Comparison of ENCODE assay signal across 11 mouse cellular contexts in genomic region chr6:143143321-143143720, GRCm38 (mm10). TPM values are rescaled to one million over a fixed set of nuclear protein-coding genes. Genes with fewer than 3 reads are reported as not detected.
DNase-seq lines count a peak whose midpoint lies in the region; ATAC-seq lines count a peak whose summit lies in the region.
"Had no signal": no experiment of that assay in that cellular context is flagged by ENCODE, and none has a peak within 500 bp of the region (broad histone marks: within the 10 kb centered on the region; RNA-seq: fewer than 3 reads in every experiment).

No protein-coding gene starts in this region.

- no peaks in the 10 kb centered on the region for H3K4me1 ChIP-seq in lung, embryonic 16.5 days (replicated peaks; ENCODE audit: control insufficient read depth, insufficient read depth, low read length)
- peaks cover 4% of the 10 kb centered on the region; the same call in 1 of the 2 replicates for H3K4me1 ChIP-seq in limb, embryonic 12.5 days (replicated peaks)
- H3K4me1 ChIP-seq in stomach, embryonic 16.5 days (ENCODE audit: control insufficient read depth, insufficient read depth, low read length), result 0 out of 2 replicates have a peak, but pooled peaks cover 5% of the 10 kb centered on the region

- no peaks in the 10 kb centered on the region for H3K27me3 ChIP-seq in lung, embryonic 16.5 days (ENCODE audit: control insufficient read depth, insufficient read depth, low read depth, low read length)
- no peaks in the 10 kb centered on the region for H3K27me3 ChIP-seq in limb, embryonic 12.5 days
- no peaks in the 10 kb centered on the region for H3K27me3 ChIP-seq in stomach, embryonic 16.5 days (ENCODE audit: control insufficient read depth, insufficient read depth, low read length)

- ATAC-seq in lung, embryonic 16.5 days (ENCODE audit: low read depth), result no peak
- no peak for ATAC-seq in limb, embryonic 12.5 days (ENCODE audit: insufficient number of reproducible peaks, insufficient read depth, low FRiP score, low TSS enrichment, low read depth)
- ATAC-seq in stomach, embryonic 16.5 days (ENCODE audit: insufficient read depth, low FRiP score), result no peak
- ATAC-seq in granulocyte monocyte progenitor cell, adult 5-6 weeks (replicated peaks; ENCODE audit: poor library complexity, severe bottlenecking), result no peak
- no peak for ATAC-seq in megakaryocyte progenitor cell, adult 5-6 weeks (replicated peaks; ENCODE audit: poor library complexity)
- ATAC-seq: inflammation-experienced regulatory T-cells, adult 6 months had no signal

- no peak overlapping the region for H3K9ac ChIP-seq in lung, embryonic 16.5 days (ENCODE audit: low read length)
- peak overlapping the region; percentile 42; the same call in 1 of the 2 replicates for H3K9ac ChIP-seq in limb, embryonic 12.5 days (replicated peaks)
- H3K9ac ChIP-seq in stomach, embryonic 16.5 days (ENCODE audit: low read length), result no peak overlapping the region

- 75% methylated on average over 9 of the region's 9 CpGs for WGBS in lung, embryonic 16.5 days
- WGBS in limb, embryonic 12.5 days, result 78% methylated on average over 9 of the region's 9 CpGs
- 78% methylated on average over 9 of the region's 9 CpGs for WGBS in stomach, embryonic 16.5 days

- no peaks in the 10 kb centered on the region for H3K36me3 ChIP-seq in lung, embryonic 16.5 days (ENCODE audit: control insufficient read depth, insufficient read depth, low read length)
- no peaks in the 10 kb centered on the region for H3K36me3 ChIP-seq in limb, embryonic 12.5 days
- H3K36me3 ChIP-seq in stomach, embryonic 16.5 days (ENCODE audit: control insufficient read depth, insufficient read depth, low read length), result no peaks in the 10 kb centered on the region

- peak overlapping the region; percentile 42 for H3K4me2 ChIP-seq in lung, embryonic 16.5 days (ENCODE audit: low read depth, low read length)
- H3K4me2 ChIP-seq in limb, embryonic 12.5 days, result peak overlapping the region; percentile 62
- peak overlapping the region; percentile 53; the same call in 1 of the 2 replicates for H3K4me2 ChIP-seq in stomach, embryonic 16.5 days (ENCODE audit: low read depth, low read length)

- peak; percentile 46 for DNase-seq in heart, adult 11 months
- no peak for DNase-seq in heart, postnatal 4 days
- no peak for DNase-seq in lung, postnatal 36 days
- DNase-seq: right cerebral cortex, postnatal 14 days had no signal

- H3K27ac ChIP-seq in lung, embryonic 16.5 days (ENCODE audit: low read length), result no peak overlapping the region
- H3K27ac ChIP-seq in limb, embryonic 12.5 days, result 0 out of 2 replicates have a peak overlapping the region, but pooled peaks have one; percentile 8
- H3K27ac ChIP-seq in stomach, embryonic 16.5 days (ENCODE audit: low read length), result no peak overlapping the region
- H3K27ac ChIP-seq: macrophage had no signal

- H3K9me3 ChIP-seq in lung, embryonic 16.5 days (ENCODE audit: control insufficient read depth, low read length), result no peaks in the 10 kb centered on the region
- H3K9me3 ChIP-seq in limb, embryonic 12.5 days, result peaks cover 3% of the 10 kb centered on the region; the same call in 1 of the 2 replicates
- no peaks in the 10 kb centered on the region for H3K9me3 ChIP-seq in stomach, embryonic 16.5 days (replicated peaks; ENCODE audit: control insufficient read depth, low read length)

- no peak overlapping the region for H3K4me3 ChIP-seq in lung, embryonic 16.5 days (ENCODE audit: low read length)
- H3K4me3 ChIP-seq in limb, embryonic 12.5 days (replicated peaks), result peak overlapping the region; percentile 38
- no peak overlapping the region for H3K4me3 ChIP-seq in stomach, embryonic 16.5 days (replicated peaks; ENCODE audit: low read length)

RNA-seq across cellular contexts. Expression of gene Etnk1, which starts 23.7 kb away (rescaled TPM):
- 10 to 100 TPM; 27.0 to 28.1 TPM for total RNA-seq in heart, postnatal 4 days (2021)
- polyA plus RNA-seq in lung, embryonic 16.5 days (2015; fragmentation: Nextera tagmentation; extraction: Ambion mirVana), result 13.9 and 14.1 TPM in 2 replicates
- 22.1 and 24.2 TPM in 2 replicates for polyA plus RNA-seq in limb, embryonic 12.5 days (2016; fragmentation: Nextera tagmentation; extraction: Ambion mirVana)
- polyA plus RNA-seq in stomach, embryonic 16.5 days (2015; fragmentation: Nextera tagmentation; extraction: Ambion mirVana), result 16.1 and 16.3 TPM in 2 replicates
- 38.0 and 47.4 TPM in 2 replicates for total RNA-seq in granulocyte monocyte progenitor cell, adult 5-6 weeks (2014; fragmentation: Nextera tagmentation)
- 54.0 and 54.3 TPM in 2 replicates for total RNA-seq in granulocyte monocyte progenitor cell, adult 5-6 weeks (2017)
- 46.9 and 55.3 TPM in 2 replicates for total RNA-seq in megakaryocyte progenitor cell, adult 5-6 weeks (2015)
- 50.9 and 65.1 TPM in 2 replicates for total RNA-seq in megakaryocyte progenitor cell, adult 5-6 weeks (2017)

RNA-seq across cellular contexts. Expression of gene C2cd5, which starts 43.4 kb away (rescaled TPM):
- total RNA-seq in heart, postnatal 4 days (2021), result 10 to 100 TPM; 21.5 to 24.9 TPM
- polyA plus RNA-seq in lung, embryonic 16.5 days (2015; fragmentation: Nextera tagmentation; extraction: Ambion mirVana), result 26.7 and 27.0 TPM in 2 replicates
- 33.3 TPM in 2 replicates for polyA plus RNA-seq in limb, embryonic 12.5 days (2016; fragmentation: Nextera tagmentation; extraction: Ambion mirVana)
- polyA plus RNA-seq in stomach, embryonic 16.5 days (2015; fragmentation: Nextera tagmentation; extraction: Ambion mirVana), result 23.5 and 24.1 TPM in 2 replicates
- 80.3 and 105 TPM in 2 replicates for total RNA-seq in granulocyte monocyte progenitor cell, adult 5-6 weeks (2014; fragmentation: Nextera tagmentation)
- 50.8 and 51.8 TPM in 2 replicates for total RNA-seq in granulocyte monocyte progenitor cell, adult 5-6 weeks (2017)
- 60.7 and 65.3 TPM in 2 replicates for total RNA-seq in megakaryocyte progenitor cell, adult 5-6 weeks (2015)
- total RNA-seq in megakaryocyte progenitor cell, adult 5-6 weeks (2017), result 38.1 and 56.2 TPM in 2 replicates
